Mouse (Mus musculus): ENCODE results near the gene Tsen54.

- TF ChIP-seq POLR2A (IDR thresholded peaks at IDR 0.05; ENCODE audit: low read depth, low read length) (no peak), CTCF (conservative IDR thresholded peaks at IDR 0.05; ENCODE audit: insufficient read depth, insufficient read length, low read depth, low read length) (no peak)
These were observed 3.0 kb upstream of the Tsen54 start for GRCm38 (mm10) chr11:115811381-115812093.
